Mouse (Mus musculus): ENCODE results near the gene Gm20458.
A peak's percentile ranks its signal among the peaks of the same experiment; 100 is the strongest.

The Gm20458 gene

GRCm38 (mm10) chr2:164499317-164499716 lies 38.5 kb downstream of the Gm20458 start:
- no peak for DNase-seq (ENCODE audit: low spot score in 2 of 2)

DNA sequence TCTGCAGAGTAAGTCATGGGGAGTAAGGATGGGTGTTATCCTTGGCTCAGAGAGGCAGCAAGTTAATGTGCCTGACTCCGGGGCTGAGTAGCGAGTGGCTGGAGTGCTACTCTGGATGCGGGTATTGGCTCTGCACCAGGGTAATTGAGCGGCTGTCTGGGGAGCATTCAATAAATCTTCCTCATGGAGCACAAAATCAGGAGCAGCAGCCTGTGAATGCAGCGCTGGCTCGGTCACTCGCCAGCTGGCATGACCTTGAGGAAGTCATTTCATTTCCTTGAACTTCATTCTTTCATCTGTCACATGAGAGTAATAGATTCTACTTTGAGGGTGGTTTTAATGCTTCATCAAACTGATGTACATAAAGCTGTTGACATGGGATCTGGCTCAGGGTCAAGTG lies 39.7 kb downstream of the Gm20458 start:
- no peak for DNase-seq (ENCODE audit: low spot score in 2 of 2)

- no peak for DNase-seq (ENCODE audit: low spot score in 2 of 2)
Measured at GRCm38 (mm10) chr2:164504919-164505318, 44.2 kb downstream of the Gm20458 start.

- no peak for DNase-seq (ENCODE audit: low spot score in 2 of 2)
Measured at GRCm38 (mm10) chr2:164505619-164506347, 45.0 kb downstream of the Gm20458 start.

- DNase-seq (ENCODE audit: low spot score in 2 of 2): no peak
Measured at GRCm38 (mm10) chr2:164507811-164508210, 47.0 kb downstream of the Gm20458 start.

DNA sequence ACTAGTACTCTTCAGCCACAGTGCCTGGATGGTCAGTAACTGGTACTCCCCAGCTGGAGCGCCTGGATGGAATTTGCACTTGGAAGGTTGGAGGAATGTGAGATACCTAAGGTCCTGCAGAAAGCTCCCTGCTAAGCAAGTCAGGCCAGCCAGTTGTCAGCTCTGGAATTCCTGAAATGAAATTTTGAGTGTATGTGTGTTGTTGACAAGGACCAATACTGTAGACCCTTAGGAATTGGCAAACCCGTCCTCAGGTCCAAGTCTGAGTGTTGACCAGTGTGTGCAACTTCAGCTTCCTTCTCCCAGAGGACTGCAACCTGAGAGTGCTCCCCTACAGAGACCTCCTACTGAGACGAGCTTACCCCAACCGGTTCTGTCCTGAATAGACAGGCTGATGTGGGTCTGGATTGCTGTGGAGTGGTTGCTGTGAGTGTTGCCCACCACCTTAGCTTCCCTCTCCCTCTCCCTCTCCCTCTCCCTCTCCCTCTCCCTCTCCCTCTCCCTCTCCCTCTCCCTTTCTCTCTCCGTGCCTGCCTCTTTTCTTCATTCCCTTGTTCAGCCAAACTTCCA lies 49.9 kb downstream of the Gm20458 start:
- no peak for DNase-seq (ENCODE audit: low spot score in 2 of 2)

DNA sequence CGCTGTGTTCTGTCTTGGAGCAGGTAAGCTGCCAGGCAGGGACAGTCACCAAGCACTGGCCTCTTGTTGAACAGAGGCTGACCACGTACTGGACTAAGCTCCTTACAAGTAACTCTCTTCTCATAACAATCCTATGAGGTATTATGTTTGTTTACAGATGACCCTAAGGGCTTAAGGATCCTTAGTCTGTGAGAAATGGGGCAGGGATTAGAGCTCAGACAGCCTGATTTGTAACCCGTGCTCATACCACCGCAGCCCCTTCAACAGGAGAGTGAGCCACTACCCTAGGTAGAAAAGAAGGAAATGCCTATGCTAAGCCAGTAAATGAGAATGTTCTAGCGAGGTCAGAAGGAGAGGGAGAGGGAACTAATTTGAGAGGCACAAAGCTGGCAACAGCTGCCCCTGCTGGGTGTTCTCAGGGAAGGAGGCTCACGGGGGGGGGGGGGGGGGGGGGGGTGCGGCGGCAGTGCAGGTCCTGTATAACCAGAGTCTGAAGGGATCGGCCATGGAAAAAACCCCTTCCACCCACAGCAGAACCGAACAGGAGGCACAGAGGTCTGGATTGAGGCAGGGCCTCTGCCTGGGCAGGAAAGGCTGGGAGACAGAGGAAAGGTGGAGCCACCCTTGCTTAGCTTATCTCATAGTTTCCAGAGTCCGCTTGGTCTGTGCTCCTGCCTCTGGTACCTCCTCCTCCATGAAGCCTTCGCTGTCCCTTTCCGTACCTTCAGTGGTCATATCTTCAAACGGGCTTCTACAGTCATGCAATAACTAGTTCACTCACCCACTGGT lies 51.5 kb downstream of the Gm20458 start:
- DNase-seq (ENCODE audit: low spot score in 2 of 2): no peak

DNA sequence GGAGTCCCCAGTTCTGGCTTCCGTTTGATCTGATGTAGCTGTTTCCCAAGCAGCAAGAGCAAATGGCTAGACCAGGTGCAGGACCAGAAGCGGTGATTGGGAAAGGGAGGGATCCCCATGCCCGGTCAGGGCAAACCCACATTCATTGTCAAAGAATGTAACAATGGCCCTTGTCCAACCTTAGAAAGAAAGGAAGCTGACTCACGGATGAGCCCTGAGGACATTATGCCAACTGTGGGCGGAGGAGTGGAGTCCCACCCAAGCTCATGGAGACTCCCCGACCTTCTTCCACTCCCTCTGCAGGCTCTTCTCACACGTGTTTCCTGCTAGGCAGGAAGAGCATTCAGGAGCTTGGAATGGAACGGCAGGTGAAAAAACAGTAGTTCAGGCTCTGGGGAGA lies 52.6 kb downstream of the Gm20458 start:
- no peak for DNase-seq (ENCODE audit: low spot score in 2 of 2)

DNA sequence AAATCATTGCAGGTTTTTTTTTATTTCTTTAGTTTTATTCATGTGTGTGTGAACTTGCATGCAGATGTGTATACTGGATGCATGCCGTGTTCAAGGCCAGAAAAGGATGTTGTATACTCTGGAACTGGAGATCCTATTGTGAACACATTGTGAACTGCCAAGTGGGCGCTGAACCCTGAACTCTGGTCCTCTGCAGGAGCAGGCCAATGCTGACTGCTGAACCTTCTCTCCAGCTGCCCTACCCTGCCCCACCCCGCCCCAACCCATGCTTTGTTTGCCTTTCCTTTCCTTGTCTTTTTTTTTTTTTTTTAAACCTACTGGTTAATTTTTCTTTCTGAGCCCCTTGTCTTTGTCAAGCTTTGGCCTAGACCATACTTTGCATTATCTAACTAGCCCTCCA lies 54.1 kb downstream of the Gm20458 start:
- no peak for DNase-seq (ENCODE audit: low spot score in 2 of 2)

DNA sequence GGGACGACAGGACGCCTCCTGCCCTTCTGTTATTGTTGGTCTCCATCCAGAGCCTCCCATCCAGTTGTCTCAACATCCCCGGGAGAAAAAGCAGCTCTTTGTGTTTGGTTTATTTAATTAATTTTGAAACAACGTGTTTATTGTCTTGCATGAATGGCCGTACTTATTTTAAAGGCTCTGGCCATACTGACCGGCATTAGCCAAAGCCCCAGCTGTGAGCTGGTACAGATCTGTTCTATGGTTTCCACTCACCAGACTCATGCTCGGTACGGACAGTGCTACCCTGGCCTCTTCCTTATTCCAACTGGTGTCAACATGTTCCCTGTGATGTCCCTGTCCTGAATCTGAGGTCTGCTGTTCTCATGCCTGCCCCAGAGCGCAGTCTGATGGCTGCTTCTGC lies 55.1 kb downstream of the Gm20458 start:
- DNase-seq (ENCODE audit: low spot score in 2 of 2): no peak

DNA sequence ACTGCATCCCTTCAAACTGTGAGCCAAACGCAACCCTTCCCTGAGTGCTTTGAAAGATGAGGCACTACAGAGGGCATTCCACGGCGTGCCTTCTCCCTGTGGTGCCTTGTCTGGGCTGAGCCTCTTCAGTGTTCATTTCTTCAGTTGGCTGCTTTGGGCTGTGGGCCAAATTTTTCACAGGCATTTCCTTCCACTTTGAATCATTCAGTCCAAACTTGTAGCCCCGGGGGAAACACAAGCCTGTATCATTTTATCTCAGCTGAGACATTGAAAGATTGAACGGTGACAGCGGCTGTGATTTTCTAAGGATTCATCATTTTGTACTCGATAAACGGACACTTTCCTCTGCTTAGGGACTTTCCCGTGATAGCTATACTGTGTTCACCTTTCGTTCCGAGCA lies 55.8 kb downstream of the Gm20458 start:
- no peak for DNase-seq (ENCODE audit: low spot score in 2 of 2)

- DNase-seq (ENCODE audit: low spot score in 2 of 2): peak in 1 of 2 experiments; percentile 43
Measured at GRCm38 (mm10) chr2:164517485-164518221, 56.9 kb downstream of the Gm20458 start.

DNA sequence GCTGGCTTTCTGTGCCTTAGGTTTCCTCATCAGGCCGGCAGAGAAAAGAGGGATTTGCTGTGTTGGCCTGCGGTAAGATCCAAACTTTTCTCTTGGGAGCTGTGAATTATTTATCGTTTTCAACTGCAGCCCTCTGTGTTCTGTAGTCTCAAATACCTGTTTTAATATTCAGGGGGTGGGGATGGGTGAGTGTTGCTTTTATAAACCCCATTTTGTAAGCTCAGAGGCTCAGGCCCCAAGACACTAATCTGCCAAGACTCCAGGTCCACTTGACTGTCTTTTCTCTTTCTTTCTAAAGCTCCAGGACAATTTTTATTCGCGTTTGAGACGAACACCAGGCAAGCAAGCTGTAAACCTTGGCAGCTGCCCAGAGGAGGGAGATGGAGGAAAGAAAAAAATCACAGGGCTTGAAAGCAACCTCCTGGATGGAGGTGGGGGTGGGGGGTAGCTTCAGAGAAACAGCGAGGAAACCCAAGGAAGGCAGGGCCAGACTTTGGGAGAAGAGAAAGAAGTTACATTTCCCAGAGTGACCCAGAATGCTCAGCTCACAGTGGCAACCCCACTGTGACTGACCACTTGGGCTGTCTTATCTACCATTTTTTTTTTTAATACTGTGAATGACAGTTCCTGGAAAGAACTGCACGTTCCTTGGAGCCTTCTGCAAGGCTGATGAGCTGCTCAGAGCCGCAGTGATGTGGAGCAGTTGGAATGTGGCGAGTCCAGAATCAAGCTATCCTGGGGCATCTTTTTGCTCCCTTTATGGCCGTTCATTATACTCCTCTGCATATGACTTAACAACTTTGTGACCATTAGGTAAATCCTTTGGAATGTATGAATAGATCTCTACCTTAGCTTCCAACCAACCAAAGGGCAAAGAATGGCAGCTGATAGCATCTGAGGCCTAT lies 57.8 kb downstream of the Gm20458 start:
- DNase-seq (ENCODE audit: low spot score in 2 of 2): no peak

DNA sequence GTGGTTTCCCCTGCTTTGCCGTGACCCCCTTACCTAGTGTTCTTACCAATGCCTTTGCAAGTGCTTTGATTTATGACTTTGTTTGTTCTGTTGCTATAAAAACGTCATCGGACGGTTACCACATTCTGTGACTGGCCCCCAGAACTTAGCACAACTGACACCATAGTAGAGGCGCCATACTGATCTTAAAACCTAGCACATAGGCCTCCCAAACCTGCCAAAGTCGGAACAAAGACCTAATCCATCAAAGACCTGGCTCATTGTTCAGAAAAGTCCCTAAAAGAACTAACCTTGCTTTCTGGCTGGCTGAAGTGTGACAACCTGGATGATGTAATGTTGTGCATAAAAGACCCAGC lies 58.4 kb downstream of the Gm20458 start:
- no peak for DNase-seq (ENCODE audit: low spot score in 2 of 2)

DNA sequence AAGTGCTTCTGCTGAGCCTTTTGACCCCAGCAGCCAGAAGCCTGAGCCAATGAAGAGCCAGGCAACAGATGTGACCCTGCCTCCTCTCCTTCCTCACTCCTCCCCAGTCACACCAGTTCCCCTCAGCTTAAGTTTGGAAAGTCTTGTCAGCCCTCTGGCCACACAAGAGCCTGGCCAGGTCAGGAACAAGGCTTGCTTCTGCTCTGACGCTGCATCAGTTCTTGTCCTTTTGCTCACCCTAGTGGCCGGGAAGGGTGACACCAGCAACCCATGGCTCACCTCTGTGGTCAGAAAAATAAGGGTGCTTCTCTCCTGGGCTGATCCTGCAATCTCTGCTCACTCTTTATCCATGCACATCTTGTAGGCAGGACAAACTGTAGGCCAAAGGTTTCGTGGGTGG lies 60.0 kb downstream of the Gm20458 start:
- DNase-seq (ENCODE audit: low spot score in 2 of 2): no peak

GRCm38 (mm10) chr2:164521841-164522240 lies 61.1 kb downstream of the Gm20458 start:
- no peak for DNase-seq (ENCODE audit: low spot score in 2 of 2)

DNA sequence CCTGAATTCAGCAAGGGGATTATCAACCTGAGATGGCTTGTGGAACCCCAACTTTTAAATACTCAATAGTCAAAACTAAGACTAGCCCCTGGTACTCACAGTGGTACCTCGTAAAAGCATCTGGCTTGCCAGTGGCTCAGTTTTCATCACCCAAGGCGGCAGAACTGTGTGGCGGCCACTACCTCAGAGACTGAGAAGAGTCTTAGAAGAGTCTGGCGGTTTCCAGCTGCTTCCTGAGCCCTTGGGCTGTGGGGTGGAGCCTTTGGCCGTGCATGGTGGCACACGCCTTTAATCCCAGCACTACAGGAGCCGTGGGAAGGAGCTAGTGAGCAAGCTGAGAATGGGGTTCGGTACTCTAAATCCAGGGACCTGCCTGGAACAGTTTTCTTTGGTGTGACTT lies 61.5 kb downstream of the Gm20458 start:
- no peak for DNase-seq (ENCODE audit: low spot score in 2 of 2)

DNA sequence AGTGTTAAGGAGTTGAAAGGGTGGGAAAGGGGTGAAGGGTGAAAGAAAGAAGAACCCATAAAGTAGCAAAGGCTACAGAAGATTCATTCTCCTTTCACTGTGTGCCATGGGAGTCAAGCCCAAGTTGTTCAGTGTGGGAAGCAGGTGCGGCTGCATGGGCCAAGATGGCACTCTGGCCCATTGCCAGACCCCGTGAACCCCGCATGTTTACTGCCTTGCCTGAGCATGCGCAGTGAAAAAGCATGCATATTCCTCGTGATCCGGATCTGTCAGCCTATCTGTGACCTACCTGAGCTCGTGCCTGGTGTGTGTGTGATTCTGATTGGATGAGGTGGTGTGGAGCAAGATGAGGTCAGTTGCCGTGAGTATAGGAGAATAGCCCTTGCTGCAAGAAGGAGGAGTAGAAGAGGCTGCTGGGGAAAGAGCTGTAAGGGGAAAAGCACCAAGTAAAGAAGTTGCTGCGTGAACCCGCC lies 62.6 kb downstream of the Gm20458 start:
- DNase-seq (ENCODE audit: low spot score in 2 of 2): no peak

GRCm38 (mm10) chr2:164528557-164528956 lies 67.8 kb downstream of the Gm20458 start:
- no peak for DNase-seq (ENCODE audit: low spot score in 2 of 2)

- DNase-seq (ENCODE audit: low spot score in 2 of 2): peak in 1 of 2 experiments; percentile 68
Measured at GRCm38 (mm10) chr2:164531169-164531568, 70.4 kb downstream of the Gm20458 start.

DNA sequence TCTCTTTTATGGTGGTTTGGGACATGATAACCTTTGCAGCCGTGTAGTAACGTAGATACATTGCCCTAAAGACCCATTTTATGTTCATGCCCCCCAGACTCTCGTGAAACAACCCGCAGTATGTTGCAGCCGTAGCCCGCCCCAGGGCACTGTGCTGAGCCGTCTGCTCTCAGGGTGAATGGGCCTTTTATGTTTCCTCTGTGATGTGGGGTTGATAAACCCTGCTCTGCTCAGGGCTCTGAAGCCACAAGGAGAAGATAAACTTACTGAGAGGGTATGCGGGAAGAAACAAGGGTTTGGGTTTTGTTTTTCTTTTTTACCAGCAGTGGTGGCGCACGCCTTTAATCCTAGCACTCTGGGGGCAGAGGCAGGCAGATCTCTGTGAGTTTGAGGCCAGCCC lies 73.5 kb downstream of the Gm20458 start:
- no peak for DNase-seq (ENCODE audit: low spot score in 2 of 2)
